Mouse (Mus musculus) R1 (cell line): ENCODE results near the gene Nol6.

ENCODE experiments used
- DNase-seq: peaks from one replicate; pipeline ENCODE4 v3.0.0-alpha.2; 2018; ENCODE audit warnings: low read depth, low spot score

Gene Nol6

DNA sequence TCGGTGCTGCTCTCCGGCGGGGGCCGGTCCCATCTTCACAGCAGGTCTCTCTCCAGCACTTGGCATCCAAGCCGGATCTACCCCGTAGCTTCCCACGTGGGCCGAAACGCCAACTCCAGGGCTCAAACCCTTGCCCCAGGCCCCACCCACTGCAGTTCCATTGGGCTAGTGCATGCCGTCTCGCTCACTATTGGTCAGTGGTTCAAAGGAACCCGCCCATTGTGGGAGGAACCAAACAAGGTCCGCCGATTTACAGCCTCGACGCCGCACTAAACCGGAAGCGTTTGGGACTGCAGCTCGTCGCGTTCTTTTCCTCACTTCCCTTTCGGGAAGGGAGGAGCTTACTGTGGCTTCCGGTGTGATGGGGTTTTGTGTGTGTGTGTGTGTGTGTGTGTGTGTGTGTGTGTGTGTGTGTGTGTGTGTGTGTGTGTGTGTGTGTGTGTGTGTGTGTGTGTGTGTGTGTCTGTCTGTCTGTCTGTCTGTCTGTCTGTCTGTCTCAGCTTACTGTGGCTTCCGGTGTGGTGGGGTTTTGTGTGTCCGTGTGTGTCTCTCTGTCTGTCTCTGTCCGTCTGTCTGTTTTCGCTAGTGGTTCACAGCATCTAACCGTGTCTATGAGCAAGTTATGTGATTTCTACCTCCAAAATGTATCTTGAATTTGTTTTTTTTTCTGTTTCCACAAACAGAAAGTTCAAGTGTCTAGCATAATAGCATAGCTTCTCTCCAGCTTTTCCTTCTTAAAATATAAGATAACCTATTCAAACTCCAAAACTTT is at the start of gene Nol6:
Gene Nol6 (minus strand): TSS at position 276 of the 772 bp plus-strand sequence.
- DNase-seq = peak; percentile 100

DNA sequence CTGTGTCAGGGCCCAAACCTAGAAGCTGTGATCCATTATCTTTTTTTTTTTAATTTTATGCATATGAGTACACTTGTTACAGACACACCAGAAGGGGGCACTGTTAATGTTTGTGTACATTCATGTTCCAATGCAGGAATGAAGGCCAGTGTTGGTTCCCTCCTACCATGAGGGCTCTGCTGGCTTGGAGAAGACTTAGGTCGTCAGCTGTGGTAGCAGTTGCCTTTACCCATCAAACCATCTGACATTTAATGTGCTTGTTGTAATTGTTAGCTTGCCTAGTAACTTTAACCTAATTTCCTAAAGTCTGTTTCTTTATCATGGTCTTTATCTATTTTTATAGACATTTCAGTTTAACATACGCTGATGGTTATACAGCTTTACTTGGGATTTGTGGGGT is 46.7 kb upstream of the Nol6 start:
- DNase-seq = no peak

DNA sequence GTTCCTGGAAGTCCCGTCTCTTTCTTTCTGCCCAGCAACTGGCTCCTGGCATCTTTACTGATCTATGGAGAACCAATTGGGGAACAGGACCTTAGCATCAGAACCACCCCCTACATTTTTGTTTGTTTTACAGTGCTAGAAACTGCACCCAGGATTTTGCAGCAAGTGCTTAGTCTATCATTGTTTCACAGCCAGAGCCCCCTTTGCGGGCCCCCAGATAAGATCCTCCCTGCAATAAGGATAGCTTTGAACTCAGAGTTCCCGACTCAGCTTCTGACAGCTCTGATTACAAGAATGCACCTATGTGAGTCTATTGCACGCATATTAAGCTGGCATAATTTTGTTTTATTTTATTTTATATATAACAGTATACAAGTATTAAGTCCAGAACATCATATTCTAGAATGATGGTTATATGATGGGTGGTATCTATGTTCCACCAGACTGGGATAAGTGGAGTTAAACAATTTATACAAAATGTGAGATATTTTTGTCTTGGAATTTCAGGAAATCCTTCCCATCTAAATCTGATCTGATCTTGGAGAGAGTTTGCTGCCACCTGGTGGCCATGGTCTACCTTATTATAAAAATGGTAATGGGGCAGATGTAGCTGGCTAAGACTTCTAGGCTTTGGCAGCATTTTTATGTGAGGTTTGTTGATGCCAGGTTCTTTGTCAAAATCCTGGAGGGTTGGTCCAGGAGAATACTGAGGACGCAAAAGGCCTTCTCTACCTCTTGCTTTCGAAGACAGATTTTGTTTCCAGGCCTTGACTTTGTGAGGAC is 41.6 kb upstream of the Nol6 start:
- peak; percentile 80 for DNase-seq

DNA sequence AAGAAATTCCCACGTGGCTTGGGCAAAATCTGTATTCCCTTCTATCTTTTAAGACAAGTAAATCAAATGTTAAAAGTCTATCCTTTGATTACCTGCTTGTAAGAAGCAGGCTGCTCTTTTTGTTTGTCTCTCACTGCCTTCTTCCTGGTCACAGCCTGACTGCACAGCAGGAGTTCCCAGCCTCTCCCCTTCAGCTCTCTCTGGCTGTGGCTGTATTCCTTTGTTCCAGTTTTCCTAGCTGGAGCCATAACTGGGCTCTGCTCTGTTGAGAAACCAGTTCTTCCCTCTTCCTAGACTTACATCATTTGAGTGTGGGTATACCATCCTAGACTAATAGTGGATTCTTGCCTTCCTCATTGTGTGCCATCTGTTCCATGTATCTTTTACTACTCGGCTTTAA is 40.7 kb upstream of the Nol6 start:
- peak; percentile 92 for DNase-seq

DNA sequence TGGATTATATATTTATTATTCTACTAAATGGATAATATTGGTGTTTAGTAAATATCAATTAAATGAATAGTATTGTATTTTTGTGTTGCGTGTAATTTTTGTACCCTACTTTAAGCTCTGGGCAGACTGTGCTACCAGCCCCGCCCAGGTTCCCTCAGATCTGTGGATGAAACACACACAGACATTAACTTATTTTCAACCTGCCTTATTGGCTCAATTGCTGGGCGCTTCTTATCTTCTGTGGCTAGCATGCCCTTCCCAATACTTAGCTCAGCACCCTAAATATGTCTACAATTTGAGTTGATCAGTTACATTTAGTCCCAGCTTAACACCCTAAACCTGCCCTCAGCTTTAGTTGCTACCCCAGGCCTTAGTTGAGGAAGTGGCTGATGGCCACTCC is 37.0 kb upstream of the Nol6 start:
- DNase-seq = no peak

DNA sequence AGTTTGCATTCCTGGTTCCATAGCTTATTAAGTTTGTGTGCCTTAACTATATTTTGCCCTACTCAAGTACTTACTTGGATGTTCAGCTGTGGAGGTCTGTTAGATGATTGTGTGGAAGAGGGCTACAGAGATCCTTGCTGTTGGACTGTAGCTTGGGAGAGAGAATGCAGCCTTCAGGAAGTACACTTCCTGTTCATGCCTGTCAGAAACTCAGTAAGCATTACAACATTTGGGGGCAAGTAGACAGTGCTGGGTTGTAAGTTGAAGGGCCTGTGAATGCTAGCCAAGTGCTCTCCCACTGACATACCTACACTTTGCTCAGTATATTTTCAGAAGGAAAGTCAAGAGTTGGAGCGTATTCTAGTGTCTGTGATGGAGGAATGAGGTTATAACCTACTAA is 34.0 kb upstream of the Nol6 start:
- DNase-seq = no peak

DNA sequence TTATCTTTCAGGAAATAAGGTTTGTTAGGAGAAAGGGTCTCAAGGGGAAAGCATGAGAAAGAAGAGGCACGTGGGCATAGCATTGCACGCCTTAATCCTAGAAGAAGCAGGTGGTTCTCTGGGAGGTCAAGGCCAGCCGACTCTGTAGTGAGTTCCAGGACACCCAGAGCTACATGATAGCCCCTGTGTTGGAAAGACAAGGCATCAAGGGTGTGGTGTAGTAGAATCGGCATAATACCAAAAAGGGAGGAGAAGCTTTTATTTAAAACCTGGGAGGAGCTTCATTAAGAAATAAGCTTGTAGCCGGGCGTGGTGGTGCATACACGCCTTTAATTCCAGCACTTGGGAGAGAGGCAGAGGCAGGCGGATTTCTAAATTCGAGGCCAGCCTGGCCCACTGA is 32.7 kb upstream of the Nol6 start:
- DNase-seq = peak; percentile 94

DNA sequence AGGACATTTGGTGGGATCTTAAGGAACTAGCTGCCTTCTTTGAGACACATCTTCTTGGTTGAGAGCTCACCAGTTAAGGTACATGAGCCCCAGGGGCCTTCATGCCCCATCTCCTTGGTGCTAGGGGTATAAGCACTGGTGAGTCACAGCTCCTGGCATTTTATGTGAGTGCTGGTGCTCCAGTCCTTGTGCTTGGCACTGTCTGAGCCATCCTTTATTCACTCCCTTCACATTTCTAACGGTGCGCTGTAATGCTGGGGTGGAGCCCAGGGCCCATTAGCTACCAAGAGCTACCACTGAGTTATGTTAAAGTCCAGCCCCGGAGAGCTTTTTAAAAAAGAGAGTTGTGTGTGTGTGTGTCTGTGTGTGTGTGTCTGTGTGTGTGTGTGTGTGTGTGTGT is 28.9 kb upstream of the Nol6 start:
- peak; percentile 33 for DNase-seq

DNA sequence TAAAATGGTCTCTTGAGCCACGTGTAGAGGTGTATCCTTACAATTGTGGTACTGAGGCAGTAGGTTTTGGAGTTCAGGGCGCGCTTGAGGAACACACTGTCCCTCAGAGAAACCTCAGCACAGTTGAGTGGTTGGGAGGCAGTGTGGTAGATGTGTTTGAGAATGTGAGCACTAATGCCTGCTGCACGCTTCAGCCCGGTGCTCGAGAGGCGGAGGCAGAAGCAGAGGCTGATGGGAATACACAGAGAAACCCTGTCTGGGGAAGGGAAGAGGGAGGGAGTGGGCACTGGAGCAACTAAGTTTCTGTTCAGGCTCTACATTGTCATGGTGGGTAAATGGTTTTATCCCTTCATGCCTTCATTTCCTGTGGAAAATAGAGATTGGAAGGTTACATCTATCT is 26.9 kb upstream of the Nol6 start:
- peak; percentile 69 for DNase-seq

DNA sequence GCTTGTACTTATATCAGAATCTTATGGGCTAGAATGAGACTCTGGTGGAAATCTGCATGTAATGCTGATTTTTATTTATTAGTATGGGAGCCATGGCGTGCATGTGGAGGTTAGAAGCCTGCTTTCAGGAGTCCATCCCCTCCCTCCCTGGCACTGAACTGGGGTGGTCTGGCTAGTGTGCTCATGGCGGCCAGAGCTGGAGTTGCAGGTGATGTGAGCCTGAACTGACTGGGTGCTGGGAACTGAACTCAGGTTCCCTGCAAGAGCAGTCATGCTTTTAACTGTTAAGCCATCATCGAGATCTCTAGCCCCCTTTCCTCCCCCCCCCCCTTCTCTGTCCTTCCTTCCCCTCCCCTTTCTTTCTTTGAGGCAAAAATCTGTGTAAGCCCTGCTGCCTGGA is 25.6 kb upstream of the Nol6 start:
- peak; percentile 76 for DNase-seq

DNA sequence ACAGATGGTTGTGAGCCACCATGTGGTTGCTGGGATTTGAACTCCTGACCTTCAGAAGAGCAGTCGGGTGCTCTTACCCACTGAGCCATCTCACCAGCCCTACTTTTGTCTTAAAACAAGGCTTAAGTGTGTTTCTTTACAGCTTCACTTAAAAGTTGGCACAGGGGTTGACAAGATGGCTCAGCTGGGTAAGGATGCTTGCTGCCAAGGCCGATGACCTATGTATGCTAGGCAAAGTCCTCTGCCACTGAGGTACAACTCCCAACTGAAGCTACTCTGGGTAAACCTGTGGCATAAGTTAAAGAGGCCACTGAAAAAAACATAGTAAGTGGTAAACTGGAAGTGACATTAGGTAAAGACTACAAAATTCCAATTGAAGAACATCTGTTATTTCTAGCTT is 18.3 kb upstream of the Nol6 start:
- no peak for DNase-seq

DNA sequence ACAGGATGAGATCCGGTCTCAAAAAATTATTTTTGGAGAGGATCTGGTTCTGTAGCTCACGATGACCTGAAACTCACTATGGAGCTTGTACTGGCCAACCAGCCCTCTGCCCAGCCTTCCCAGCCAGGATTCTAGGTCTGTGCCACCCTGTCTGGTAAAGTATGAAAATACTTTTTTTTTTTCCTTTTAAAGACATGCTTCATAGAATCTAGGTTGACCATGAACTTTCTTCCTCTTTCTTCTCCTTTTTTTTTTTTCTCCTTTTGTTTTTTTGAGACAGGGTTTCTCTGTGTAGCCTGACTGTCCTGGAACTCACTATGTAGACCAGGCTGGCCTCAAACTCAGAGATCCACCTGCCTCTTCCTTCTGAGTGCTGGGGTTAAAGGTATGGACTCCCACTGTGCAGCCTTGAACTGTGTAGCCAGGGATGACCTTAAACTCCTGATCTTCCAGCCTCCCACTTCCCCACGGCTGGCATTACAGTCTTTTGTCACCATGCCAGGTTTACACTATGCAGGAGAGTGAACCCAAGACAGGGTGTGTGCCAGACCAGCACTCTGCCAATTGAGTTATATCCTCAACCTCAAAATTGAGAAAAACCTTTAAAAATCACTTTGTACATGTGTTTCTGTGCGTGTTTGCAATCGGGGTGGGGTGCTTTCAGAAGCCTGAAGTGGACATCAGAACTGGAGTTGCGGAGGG is 16.1 kb upstream of the Nol6 start:
- DNase-seq = no peak

DNA sequence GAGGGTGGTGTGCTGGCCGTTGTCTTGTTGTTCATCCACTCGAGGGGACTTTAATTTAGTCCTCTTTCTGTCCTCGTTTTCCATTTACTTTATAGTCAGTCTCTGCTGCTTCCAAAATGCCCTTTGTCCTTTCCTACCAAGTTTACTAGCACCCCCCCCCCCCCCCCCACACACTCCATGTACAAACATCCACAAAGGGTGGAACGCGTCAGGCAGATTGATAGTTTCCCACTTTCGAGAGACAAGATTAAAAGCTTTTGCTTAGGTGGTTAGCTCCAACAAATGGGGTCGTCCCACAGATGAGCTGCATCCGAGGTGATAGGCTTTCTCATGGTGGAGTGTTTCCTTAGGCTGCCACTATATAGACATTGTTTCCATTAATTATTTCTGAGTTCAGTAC is 12.6 kb upstream of the Nol6 start:
- no peak for DNase-seq

DNA sequence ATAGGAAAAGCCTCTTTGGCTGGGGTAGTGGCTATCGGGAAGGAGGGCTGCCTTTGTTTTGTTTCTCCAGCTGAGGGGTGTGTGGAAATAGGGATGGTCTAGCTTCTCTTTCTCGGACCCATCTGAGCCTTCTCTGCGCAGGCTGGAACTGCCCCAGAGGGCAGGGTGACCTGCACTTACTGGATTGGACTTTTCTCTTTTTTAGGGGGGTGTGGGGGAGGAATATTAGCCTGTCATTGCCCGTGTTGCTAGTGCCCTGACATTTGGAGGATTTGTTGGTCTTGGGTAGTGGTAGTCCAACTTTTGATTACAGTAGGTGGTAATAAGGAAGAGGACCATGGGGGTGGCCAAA is 12.2 kb upstream of the Nol6 start:
- no peak for DNase-seq

DNA sequence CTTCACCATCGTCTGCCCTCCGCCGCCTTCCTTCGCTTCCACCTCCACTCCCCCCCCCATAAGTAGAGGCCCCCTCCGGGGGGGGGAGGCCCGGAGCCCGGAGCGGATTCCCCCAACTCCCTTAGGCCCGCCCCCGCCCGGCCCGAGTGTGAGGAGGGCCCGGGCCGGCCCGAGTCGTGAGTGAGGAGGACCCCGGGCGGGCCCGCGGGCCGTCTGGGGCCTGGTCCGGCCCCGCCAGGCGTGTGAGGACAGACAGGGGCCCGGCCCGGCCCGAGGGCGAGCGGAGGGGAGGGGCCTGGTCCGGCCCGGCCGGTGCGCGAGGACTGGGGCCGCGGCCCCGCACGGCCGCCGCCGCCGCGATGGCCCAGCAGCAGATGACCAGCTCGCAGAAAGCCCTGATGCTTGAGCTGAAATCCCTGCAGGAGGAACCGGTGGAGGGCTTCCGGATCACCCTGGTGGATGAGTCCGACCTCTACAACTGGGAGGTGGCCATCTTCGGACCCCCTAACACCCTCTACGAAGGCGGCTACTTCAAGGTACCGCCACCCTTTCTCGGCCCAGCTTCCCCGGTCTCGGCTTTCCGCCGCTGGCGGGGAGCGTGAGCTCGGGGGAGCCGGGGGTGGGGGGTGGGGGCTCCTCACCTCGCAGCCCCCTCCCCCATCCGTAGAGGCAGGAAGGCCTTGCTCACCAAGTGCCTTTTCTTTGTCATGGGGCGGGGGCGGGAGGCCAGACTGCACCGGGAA is 11.6 kb upstream of the Nol6 start, which contains the start of gene Ube2r2:
Gene Ube2r2 (plus strand): TSS at position 33 of the 743 bp plus-strand sequence.
- peak; percentile 82 for DNase-seq

DNA sequence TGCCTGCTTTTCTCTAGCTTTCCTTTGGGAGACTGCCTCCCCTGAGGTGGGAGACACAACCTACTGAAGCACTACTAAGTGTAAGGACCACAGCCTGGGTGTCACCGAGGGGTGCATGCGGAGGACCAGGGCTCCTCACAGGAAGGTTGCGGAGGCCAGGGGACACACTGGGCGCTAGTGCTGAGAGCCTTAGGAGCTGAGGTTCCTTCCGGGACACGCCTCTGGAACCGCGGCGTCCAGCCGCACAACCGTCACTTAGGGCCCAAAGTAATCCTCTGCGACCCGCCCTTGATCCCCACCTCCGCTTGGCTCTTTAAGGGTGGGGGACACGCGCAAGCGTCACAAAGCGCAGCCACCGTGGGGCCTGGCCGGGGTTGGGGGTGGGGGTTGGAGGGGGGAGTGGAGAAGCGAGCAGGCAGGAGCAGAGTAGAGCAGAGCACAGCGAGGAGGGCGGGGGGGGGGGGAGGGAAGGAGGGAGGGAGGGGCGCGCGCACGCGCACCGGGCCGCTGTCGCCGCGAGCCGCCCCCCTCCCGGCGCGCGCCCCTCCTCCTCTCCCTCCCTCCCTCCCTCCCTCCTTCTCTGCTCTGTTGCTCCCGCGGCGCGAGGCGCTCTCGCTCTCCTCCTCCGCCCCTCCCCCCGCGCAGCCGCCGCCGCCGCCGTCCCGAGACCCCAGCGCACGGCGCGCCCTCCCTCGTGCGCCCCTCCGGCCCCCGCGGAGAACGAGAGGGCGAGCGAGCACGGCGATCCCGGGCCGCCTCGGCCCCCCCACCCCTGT is 10.9 kb upstream of the Nol6 start:
- DNase-seq = peak; percentile 90

DNA sequence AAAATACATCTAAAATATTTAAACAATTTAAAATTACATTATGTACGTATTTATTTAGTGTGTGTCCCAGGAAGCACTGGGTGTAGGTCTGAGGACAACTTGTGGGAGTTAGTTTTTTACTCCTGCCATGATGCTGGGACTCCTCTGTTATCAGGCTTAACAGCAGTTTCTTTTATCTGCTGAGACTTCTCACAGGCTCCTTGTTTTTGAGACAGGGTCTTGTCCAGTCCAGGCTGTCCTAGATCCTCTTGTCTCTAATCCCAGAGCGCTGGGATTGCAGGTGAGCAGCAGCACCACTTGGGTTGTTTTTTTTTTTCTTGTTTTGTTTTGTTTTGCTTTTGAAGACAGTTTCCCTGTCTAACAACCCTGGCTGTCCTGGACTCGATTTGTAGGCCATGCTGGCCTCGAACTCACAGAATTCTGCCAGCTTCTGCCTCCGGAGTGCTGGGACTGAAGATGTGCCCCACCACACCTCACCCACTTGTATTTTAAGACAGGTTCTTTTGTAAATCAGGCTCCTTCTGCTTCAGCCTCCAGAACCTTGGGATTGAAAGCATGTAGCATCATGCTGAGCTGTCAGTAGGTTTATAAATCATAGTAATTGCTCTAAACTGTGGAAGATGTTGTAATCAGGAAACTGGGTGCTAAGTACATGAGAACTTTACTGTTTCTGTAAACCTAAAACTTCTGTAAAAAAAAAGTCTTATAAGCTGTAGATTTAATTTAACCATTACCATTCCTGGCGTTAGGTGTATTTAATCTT is 9.5 kb upstream of the Nol6 start:
- no peak for DNase-seq

DNA sequence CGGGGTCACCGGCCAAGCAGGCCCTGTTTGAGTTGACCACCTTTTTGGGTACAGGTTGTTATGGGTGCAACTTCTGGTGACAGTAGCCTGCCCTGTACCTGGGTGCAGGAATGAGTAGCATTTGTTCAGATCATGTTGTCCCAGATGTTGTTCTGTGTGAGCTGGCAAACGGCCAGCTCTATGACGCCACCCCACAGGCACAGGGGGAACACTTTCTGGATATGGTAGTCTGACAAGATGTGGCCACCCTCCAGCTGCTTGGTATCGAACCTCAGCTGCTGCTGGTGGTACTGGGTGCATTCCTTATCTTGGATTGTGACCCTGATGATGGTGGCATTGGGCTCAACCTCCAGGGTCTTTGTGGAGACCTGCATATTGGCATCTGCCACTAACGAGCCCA is 8.2 kb upstream of the Nol6 start:
- DNase-seq = no peak

DNA sequence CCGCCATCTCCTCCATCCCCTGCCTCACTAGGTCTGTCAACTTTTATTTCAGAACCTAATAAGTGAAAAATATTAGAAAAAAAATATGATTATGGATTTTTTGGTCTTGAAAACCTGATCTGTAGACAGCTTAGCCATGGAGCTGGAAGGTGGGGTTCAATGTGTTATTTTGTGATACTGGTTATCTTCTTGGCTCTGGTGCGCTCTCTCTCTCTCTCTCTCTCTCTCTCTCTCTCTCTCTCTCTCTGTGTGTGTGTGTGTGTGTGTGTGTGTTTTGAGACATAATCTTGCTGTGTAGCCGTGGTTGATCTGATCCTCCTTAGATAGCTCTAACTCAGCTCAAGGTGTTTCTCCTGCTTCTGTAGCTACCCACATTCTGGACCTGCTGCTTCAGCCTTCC is 5.6 kb upstream of the Nol6 start:
- DNase-seq = no peak

DNA sequence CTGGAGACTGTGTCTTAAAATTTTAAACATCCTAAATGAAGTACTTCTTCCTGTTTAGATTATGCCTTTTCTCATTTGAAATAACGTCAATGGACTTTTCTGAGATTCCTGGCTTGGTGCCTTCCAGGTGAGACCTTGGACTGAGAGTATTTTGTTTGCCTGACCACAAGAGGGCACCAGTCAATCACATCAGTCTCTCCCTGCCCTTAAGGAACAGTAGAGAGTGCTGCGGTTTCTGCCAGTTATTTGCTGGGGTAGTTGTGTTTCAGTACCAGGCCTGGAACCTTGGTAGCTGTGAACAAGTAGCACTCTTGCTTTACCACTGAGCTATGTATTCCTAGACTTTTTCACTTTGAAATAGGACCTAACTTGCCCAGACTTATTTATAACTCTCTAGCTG is 5.2 kb upstream of the Nol6 start:
- DNase-seq = peak; percentile 81
